Mouse (Mus musculus): ENCODE measurements around the gene Ttl. TPM values are rescaled to one million over a fixed set of nuclear protein-coding genes. Genes with fewer than 3 reads are reported as not detected.

Gene Ttl
- polyA plus RNA-seq, 1 experiment from 2014 or later, result 24.6 TPM

DNA sequence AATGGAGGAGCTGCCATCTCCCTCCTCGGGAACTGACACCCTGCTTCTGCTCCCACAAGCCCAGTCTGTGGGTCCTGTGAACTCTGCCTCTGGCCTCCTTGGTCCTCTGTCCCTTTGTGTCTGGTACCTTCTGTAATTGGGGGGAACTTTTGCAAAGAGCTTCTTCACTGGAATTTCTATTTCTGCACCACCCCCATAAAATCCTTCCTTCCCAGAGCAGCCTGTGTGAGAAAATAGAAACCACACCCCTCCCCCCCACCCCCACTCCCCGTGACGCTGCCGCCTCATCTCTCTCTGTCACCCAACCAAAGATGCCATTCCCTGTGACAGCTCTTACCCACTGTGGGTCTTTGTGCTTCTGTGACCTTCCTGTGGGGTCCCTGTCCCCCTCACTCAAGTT, 24.6 kb downstream of the Ttl start:
- Histone ChIP-seq H3K4me2 (replicated peaks) (no peak overlapping the region), H3K27ac (no peak overlapping the region), H3K4me1 (no peaks in the 10 kb centered on the region), H3K27me3 (replicated peaks) (no peaks in the 10 kb centered on the region), H3K9ac (no peak overlapping the region), H3K9me3 (no peaks in the 10 kb centered on the region), H3K36me3 (peaks cover 77% of the 10 kb centered on the region), H3K4me3 (no peak overlapping the region)
- no peak for ATAC-seq (ENCODE audit: low FRiP score, low read depth)
- WGBS, result 70% methylated on average over 4 of the region's 4 CpGs

- Histone ChIP-seq H3K9ac (no peak overlapping the region), H3K27me3 (replicated peaks) (no peaks in the 10 kb centered on the region), H3K36me3 (peaks cover 59% of the 10 kb centered on the region), H3K27ac (no peak overlapping the region), H3K4me1 (no peaks in the 10 kb centered on the region), H3K9me3 (no peaks in the 10 kb centered on the region), H3K4me2 (replicated peaks) (no peak overlapping the region), H3K4me3 (no peak overlapping the region)
- 93% methylated on average over 12 of the region's 12 CpGs for WGBS
- no peak for ATAC-seq (ENCODE audit: low FRiP score, low read depth)
These were observed 27.1 kb downstream of the Ttl start for GRCm38 (mm10) chr2:129092810-129093209.

GRCm38 (mm10) chr2:129093926-129094724, 28.4 kb downstream of the Ttl start:
- WGBS, result 88% methylated on average over 18 of the region's 18 CpGs
- no peak overlapping the region for H3K4me2 ChIP-seq (replicated peaks)
- no peak overlapping the region for H3K4me3 ChIP-seq
- H3K9me3 ChIP-seq, result no peaks in the 10 kb centered on the region
- no peak for ATAC-seq (ENCODE audit: low FRiP score, low read depth)
- no peaks in the 10 kb centered on the region for H3K4me1 ChIP-seq
- H3K27me3 ChIP-seq (replicated peaks), result no peaks in the 10 kb centered on the region
- H3K36me3 ChIP-seq, result peaks cover 50% of the 10 kb centered on the region
- no peak overlapping the region for H3K27ac ChIP-seq
- H3K9ac ChIP-seq, result no peak overlapping the region

- Histone ChIP-seq H3K4me2 (replicated peaks) (peak within 1 kb of the TSS; percentile 86), H3K4me3 (peak within 1 kb of the TSS; percentile 71), H3K9ac (peak within 1 kb of the TSS; percentile 65), H3K4me1 (no peaks in the 10 kb centered on the region), H3K27ac (no peak within 1 kb of the TSS), H3K9me3 (no peaks in the 10 kb centered on the region), H3K27me3 (replicated peaks) (no peaks in the 10 kb centered on the region), H3K36me3 (peaks cover 26% of the 10 kb centered on the region)
- ATAC-seq (ENCODE audit: low FRiP score, low read depth), result peak; percentile 99
- WGBS, result under 1% methylated on average over 35 of the region's 35 CpGs
These were observed 35.1 kb downstream of the Ttl start, which contains the start of gene Polr1b for GRCm38 (mm10) chr2:129100784-129101310. Gene Polr1b (plus strand): TSS chr2:129100995.

GRCm38 (mm10) chr2:129112924-129113323, 47.2 kb downstream of the Ttl start:
- no peak for ATAC-seq (ENCODE audit: low FRiP score, low read depth)
- Histone ChIP-seq H3K36me3 (peaks cover 77% of the 10 kb centered on the region), H3K27me3 (replicated peaks) (no peaks in the 10 kb centered on the region), H3K4me1 (no peaks in the 10 kb centered on the region), H3K9me3 (no peaks in the 10 kb centered on the region), H3K4me3 (no peak overlapping the region), H3K4me2 (replicated peaks) (no peak overlapping the region), H3K9ac (no peak overlapping the region), H3K27ac (no peak overlapping the region)
- 96% methylated on average over 5 of the region's 5 CpGs for WGBS

DNA sequence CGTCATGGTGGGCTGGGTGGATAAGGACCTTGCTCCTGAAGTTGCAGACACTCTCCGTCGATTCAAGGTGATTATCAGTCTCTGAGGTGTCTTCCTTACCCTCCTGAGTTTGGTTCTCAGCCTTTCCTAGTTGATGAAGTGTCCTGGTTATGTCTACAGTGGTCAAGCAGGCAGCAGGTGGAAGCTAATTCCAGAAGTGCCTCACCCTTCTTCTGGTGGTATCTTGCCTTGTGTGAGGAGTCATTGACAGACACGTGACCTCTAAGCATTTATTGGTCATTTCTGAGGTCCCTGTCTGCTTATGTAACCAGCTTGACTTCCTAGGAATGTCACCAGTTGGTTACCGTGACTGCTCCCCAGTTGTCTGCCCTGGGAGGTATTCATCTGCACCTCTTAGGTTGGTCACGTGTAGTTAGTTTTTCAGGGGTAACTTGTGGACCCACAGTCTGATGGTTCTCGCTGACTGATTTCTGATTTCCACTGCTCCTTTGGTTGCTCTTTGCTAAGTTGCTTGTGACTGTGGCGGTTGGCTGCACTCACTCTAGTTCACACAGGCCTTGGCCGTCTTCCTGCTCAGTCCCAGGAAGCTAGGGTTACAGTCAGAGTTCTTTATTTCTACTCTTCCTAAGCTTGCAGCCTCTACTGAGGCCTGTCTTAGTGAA, 50.1 kb downstream of the Ttl start:
- Histone ChIP-seq H3K9ac (no peak overlapping the region), H3K4me2 (replicated peaks) (no peak overlapping the region), H3K36me3 (peaks cover 85% of the 10 kb centered on the region), H3K27ac (no peak overlapping the region), H3K4me3 (no peak overlapping the region), H3K4me1 (no peaks in the 10 kb centered on the region), H3K9me3 (no peaks in the 10 kb centered on the region), H3K27me3 (replicated peaks) (no peaks in the 10 kb centered on the region)
- WGBS, result 95% methylated on average over 9 of the region's 9 CpGs
- ATAC-seq (ENCODE audit: low FRiP score, low read depth), result no peak

GRCm38 (mm10) chr2:129116368-129116739, 50.6 kb downstream of the Ttl start:
- no peak overlapping the region for H3K4me3 ChIP-seq
- WGBS, result 98% methylated on average over 1 of the region's 1 CpGs
- no peak overlapping the region for H3K4me2 ChIP-seq (replicated peaks)
- no peaks in the 10 kb centered on the region for H3K9me3 ChIP-seq
- H3K9ac ChIP-seq, result no peak overlapping the region
- H3K4me1 ChIP-seq, result no peaks in the 10 kb centered on the region
- no peaks in the 10 kb centered on the region for H3K27me3 ChIP-seq (replicated peaks)
- no peak for ATAC-seq (ENCODE audit: low FRiP score, low read depth)
- H3K27ac ChIP-seq, result no peak overlapping the region
- peaks cover 88% of the 10 kb centered on the region for H3K36me3 ChIP-seq

- H3K4me3 ChIP-seq, result no peak overlapping the region
- ATAC-seq (ENCODE audit: low FRiP score, low read depth), result no peak
These were observed 52.3 kb downstream of the Ttl start for GRCm38 (mm10) chr2:129118061-129118460.

GRCm38 (mm10) chr2:129121986-129122385, 56.2 kb downstream of the Ttl start:
- H3K27me3 ChIP-seq (replicated peaks), result no peaks in the 10 kb centered on the region
- no peak overlapping the region for H3K27ac ChIP-seq
- no peak overlapping the region for H3K9ac ChIP-seq
- H3K4me2 ChIP-seq (replicated peaks), result no peak overlapping the region
- H3K9me3 ChIP-seq, result no peaks in the 10 kb centered on the region
- ATAC-seq (ENCODE audit: low FRiP score, low read depth), result no peak
- H3K4me3 ChIP-seq, result no peak overlapping the region
- WGBS, result 94% methylated on average over 8 of the region's 8 CpGs
- H3K4me1 ChIP-seq, result no peaks in the 10 kb centered on the region
- peaks cover 85% of the 10 kb centered on the region for H3K36me3 ChIP-seq

More at GRCm38 (mm10) chr2:129118061-129118460, 52.3 kb downstream of the Ttl start:
- no peak overlapping the region for H3K4me2 ChIP-seq (replicated peaks)
- no peaks in the 10 kb centered on the region for H3K9me3 ChIP-seq
- H3K9ac ChIP-seq, result no peak overlapping the region
- no peak overlapping the region for H3K27ac ChIP-seq
- WGBS, result 92% methylated on average over 12 of the region's 12 CpGs
- H3K27me3 ChIP-seq (replicated peaks), result no peaks in the 10 kb centered on the region
- peaks cover 90% of the 10 kb centered on the region for H3K36me3 ChIP-seq
- no peaks in the 10 kb centered on the region for H3K4me1 ChIP-seq

- peaks cover 47% of the 10 kb centered on the region for H3K36me3 ChIP-seq
- peak within 1 kb of the TSS; percentile 79 for H3K4me2 ChIP-seq (replicated peaks)
- WGBS, result under 1% methylated on average over 35 of the region's 35 CpGs
- peak within 1 kb of the TSS; percentile 71 for H3K4me3 ChIP-seq
- H3K9ac ChIP-seq, result peak within 1 kb of the TSS; percentile 77
- H3K4me1 ChIP-seq, result peaks cover 14% of the 10 kb centered on the region
- no peaks in the 10 kb centered on the region for H3K27me3 ChIP-seq (replicated peaks)
- peak; percentile 100 for ATAC-seq (ENCODE audit: low FRiP score, low read depth)
- 0 out of 2 replicates have a peak, but pooled peaks cover 8% of the 10 kb centered on the region for H3K9me3 ChIP-seq
- H3K27ac ChIP-seq, result peak within 1 kb of the TSS; percentile 76; the same call in 1 of the 2 replicates
These were observed 63.7 kb downstream of the Ttl start, which contains the start of gene Chchd5 for GRCm38 (mm10) chr2:129129412-129129929. Gene Chchd5 (plus strand): TSS chr2:129129700.

DNA sequence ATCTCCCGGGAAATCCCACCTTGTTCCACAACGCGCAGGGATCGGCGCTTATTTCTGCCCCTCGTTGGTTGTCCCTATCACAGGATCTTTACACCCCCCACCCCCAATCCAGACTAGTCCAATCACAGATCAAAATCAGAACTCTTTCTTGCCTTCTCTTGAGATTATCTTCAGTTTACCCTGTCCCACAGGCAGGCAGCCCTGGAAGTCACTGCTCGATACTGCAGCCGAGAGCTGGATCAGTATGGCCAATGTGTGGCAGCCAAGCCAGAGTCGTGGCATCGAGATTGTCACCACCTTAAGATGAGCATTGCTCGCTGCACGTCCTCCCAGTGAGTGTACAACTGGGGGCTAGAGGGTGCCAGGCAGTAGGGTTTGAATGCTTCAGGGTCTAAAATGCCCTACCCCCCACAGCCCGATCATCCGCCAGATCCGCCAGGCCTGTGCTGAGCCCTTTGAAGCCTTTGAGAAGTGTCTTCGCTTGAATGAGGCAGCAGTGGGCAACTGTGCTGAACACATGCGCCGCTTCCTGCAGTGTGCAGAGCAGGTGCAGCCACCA, 64.3 kb downstream of the Ttl start:
- no peaks in the 10 kb centered on the region for H3K27me3 ChIP-seq (replicated peaks)
- peaks cover 41% of the 10 kb centered on the region for H3K36me3 ChIP-seq
- 37% methylated on average over 18 of the region's 18 CpGs for WGBS
- peaks cover 14% of the 10 kb centered on the region for H3K4me1 ChIP-seq
- peak overlapping the region; percentile 50; the same call in 1 of the 2 replicates for H3K27ac ChIP-seq
- 0 out of 2 replicates have a peak, but pooled peaks cover 8% of the 10 kb centered on the region for H3K9me3 ChIP-seq
- peak; percentile 52 for ATAC-seq (ENCODE audit: low FRiP score, low read depth)
- H3K4me3 ChIP-seq, result peak overlapping the region; percentile 71
- H3K4me2 ChIP-seq (replicated peaks), result peak overlapping the region; percentile 79
- H3K9ac ChIP-seq, result peak overlapping the region; percentile 64

- peaks cover 14% of the 10 kb centered on the region for H3K4me1 ChIP-seq
- no peak overlapping the region for H3K4me3 ChIP-seq
- peak overlapping the region; percentile 79 for H3K4me2 ChIP-seq (replicated peaks)
- H3K36me3 ChIP-seq, result peaks cover 34% of the 10 kb centered on the region
- H3K9ac ChIP-seq, result no peak overlapping the region
- H3K27me3 ChIP-seq (replicated peaks), result no peaks in the 10 kb centered on the region
- ATAC-seq (ENCODE audit: low FRiP score, low read depth), result no peak
- H3K27ac ChIP-seq, result no peak overlapping the region
- 96% methylated on average over 2 of the region's 2 CpGs for WGBS
- H3K9me3 ChIP-seq, result 0 out of 2 replicates have a peak, but pooled peaks cover 8% of the 10 kb centered on the region
These were observed 65.0 kb downstream of the Ttl start for GRCm38 (mm10) chr2:129130776-129131175.

Measured in neural tube, embryonic 12.5 days (tissue).